Mouse (Mus musculus): ENCODE results near the gene Kcne1.

DNA sequence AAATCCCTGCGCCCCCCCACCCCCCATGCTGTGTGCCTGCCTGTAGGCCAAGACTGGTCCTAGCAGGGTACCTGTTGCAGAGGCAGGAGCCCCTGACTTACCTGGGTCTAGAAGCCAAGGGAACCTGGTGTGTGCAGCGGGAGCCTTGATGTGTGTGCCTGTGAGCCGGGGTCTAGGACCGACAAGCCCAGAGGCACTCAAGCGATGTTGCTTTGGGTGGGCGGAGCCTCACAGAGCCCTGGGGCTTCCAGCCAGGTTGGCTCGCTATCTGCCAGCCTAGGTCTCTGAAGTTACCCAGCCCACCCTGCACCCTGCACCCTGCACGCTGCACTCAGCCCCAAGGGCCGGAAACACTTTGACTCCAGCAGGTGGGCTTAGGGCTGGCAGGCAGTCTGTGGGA is 534 bp downstream of the Kcne1 start:
- TF ChIP-seq CTCF (IDR thresholded peaks at IDR 0.05; ENCODE audit: borderline replicate concordance, insufficient read depth, low read length) (no peak), POLR2A (IDR thresholded peaks at IDR 0.05; ENCODE audit: low read depth, low read length) (no peak)
